Mouse (Mus musculus) adrenal gland, postnatal 36 days (tissue): ENCODE measurements around the gene Ythdf1. TPM values are rescaled to one million over a fixed set of nuclear protein-coding genes. Genes with fewer than 3 reads are reported as not detected.

Experiments used
- DNase-seq, 2 experiments: peaks; one replicate each; pipeline ENCODE4 v3.0.0; 2021; ENCODE audit warnings: mixed read lengths in 1 of 2
- microRNA-seq: library from miRNA; unstranded; fragments of <30 nt; microRNA quantifications from one replicate; pipeline ENCODE4 v1.2.0, GENCODE M21; 2021
- total RNA-seq, 2 experiments: library from RNA; stranded (reverse); gene quantifications; 2 replicates each; pipeline ENCODE4 v1.2.3; 2021

Gene Ythdf1
- total RNA-seq, 2 experiments from 2014 or later, result 51.7 to 52.4 TPM

- DNase-seq, result no peak
Measured at GRCm38 (mm10) chr2:180879365-180880067, 41.2 kb downstream of the Ythdf1 start.

DNA sequence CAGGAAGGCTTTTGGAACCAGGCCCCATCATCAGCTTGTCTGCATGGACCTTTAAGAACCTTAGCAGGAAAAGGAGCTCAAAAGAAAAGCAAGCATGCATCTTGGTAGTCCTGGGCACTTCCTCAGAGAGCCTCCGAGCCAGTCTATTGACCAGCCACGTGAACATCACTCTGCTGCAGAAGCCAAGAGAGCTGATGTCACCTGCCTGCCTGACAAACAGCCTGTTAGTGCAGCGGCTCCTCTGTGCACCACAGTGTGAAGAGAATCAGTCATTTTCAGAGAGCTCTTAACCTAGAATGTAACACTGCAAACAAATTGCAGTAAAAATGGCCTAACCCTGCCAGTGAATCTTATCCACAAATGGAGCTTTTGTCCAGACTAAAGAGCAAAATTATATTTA is 50.7 kb downstream of the Ythdf1 start:
- DNase-seq, result no peak

GRCm38 (mm10) chr2:180861561-180861960 is 59.2 kb downstream of the Ythdf1 start:
- DNase-seq, result no peak

DNA sequence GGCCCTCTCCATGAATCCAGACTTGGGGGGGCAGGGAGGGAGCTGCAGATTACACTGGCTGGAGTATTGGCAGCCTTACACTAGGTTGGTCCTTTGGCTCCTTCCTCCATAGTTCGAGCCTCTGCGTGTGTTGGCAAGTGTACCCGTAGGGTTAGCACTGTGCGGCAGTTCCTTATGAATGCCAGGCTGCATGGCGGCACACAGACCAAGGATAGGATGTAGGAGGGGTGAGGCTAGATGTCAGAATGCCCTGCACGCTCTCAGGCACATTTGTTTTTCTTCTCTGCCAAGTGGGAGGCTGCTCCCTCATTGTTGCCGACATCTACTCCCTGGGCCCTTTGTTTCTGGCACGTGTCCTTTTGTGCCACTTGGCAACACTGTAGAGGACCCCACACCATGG is 63.6 kb downstream of the Ythdf1 start:
- DNase-seq, result no peak

DNA sequence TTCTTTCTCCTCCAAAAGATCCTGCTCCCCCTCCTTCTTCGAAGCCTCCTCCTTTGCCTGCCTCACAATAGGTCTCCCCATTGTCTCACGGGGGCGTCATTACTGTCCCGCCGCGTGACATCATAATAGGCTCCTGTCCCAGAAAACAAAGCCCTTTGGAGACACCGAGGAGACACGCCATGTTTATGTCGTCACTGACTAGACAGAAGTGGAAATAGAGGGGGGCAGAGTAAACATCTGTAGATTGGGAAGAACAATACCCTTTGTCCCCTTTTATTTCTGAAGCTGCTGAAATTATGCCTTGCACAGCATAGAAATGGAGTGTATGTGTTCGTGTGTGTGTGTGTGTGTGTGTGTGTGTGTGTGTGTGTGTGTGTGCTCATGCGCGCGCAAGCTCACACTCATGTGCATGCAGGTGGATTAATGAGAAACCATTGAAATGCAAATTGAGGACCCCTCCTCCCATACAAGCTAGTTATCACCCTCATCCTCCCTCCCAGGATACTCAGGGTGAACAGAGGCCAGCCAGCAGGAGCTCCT is 65.7 kb downstream of the Ythdf1 start:
- DNase-seq, result no peak

Small RNA genes within 50 kb of the gene (microRNA-seq; reads per million reads assigned to microRNA genes)
- gene Mir124a-3, result not detected

Other genes starting within 250 kb of the Ythdf1 start
- gene Dido1, start 210.9 kb downstream of the Ythdf1 start, total RNA-seq, result 10 to 100 TPM; 38.7 to 40.7 TPM
- 10 to 100 TPM; 58.9 to 63.1 TPM for gene Gid8, start 210.8 kb downstream of the Ythdf1 start, total RNA-seq
- 1 to 10 TPM; 1.1 to 1.2 TPM for gene Slc17a9, start 195.7 kb downstream of the Ythdf1 start, total RNA-seq
- not detected for gene Bhlhe23, start 144.0 kb downstream of the Ythdf1 start, total RNA-seq
- gene Birc7, start 8.1 kb upstream of the Ythdf1 start, total RNA-seq, result not detected
- gene Nkain4, start 33.8 kb upstream of the Ythdf1 start, total RNA-seq, result 1 to 10 TPM; 4.6 to 5.8 TPM
- gene Arfgap1, start 46.3 kb upstream of the Ythdf1 start, total RNA-seq, result 10 to 100 TPM; 42.4 to 58.8 TPM
- 1 to 10 TPM; 1.7 to 4.3 TPM for gene Col20a1, start 65.6 kb upstream of the Ythdf1 start, total RNA-seq
- 10 to 100 TPM in 1 of 2 experiments, 1 to 10 TPM in 1; 5.1 to 20.0 TPM for gene Chrna4, start 122.6 kb upstream of the Ythdf1 start, total RNA-seq
- 1 to 10 TPM; 3.2 to 4.4 TPM for gene Kcnq2, start 214.4 kb upstream of the Ythdf1 start, total RNA-seq
- gene Eef1a2, start 236.1 kb upstream of the Ythdf1 start, total RNA-seq, result 10 to 100 TPM; 33.0 to 40.3 TPM